Mouse (Mus musculus) lung, adult 10 weeks (tissue): ENCODE data around the gene Psg18. TPM values are rescaled to one million over a fixed set of nuclear protein-coding genes. Genes with fewer than 3 reads are reported as not detected.

Experiments
- polyA plus RNA-seq: library from polyadenylated mRNA; stranded (reverse); fragments of 350-450 nt; fragmentation: Illumina TruSeq; extraction: RNeasy Lipid Tissue Mini Kit (QIAGEN cat#74804); gene quantifications from one replicate; pipeline ENCODE4 v1.2.3, GENCODE M21; 2014; ENCODE audit warnings: low read depth, low replicate concordance; ENCODE audit not compliant: insufficient read depth

Gene Psg18
- polyA plus RNA-seq, result not detected

DNA sequence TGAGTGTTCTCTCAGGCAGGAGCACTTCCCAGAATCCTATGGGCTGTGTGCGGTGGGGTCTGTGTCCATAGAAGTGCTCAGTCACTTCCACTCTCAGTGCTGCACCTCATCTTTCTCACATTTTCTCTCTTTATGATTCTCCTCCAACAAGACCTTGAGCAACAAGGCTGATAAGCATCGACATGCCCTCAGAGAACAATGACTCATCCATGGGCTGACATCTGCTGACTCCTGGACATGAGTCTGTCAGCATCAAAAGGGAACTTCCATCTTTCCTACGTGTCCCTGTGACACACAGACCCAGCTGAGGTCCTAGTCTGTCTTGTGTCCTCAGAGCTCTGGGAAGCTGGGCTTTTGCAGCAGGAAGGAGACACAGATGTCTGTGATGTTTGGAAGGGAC is at the start of gene Psg18:
TSS of gene Psg18 (minus strand) at position 101 of the 400 bp plus-strand sequence.

Other genes with a start within 250 kb of the Psg18 start
- gene Igfl3, start 178.5 kb downstream of the Psg18 start, polyA plus RNA-seq, result not detected
- not detected for gene Mill1, start 109.7 kb downstream of the Psg18 start, polyA plus RNA-seq
- gene Psg28, start 77.0 kb upstream of the Psg18 start, polyA plus RNA-seq, result not detected
- not detected for gene Psg26, start 129.2 kb upstream of the Psg18 start, polyA plus RNA-seq
- not detected for gene Psg25, start 177.3 kb upstream of the Psg18 start, polyA plus RNA-seq
- not detected for gene Psg27, start 212.3 kb upstream of the Psg18 start, polyA plus RNA-seq